Mouse (Mus musculus) left cerebral cortex, postnatal 4 days (tissue): ENCODE measurements at regions not wholly inside any gene's neighbourhood (a gene's known extent, or its start where the extent isn't known, plus 50 kb on each side); places are given as distances from the start of the nearest gene placed in this dataset.
"Not testable (repeated sequence)": the region's sequence is repeated elsewhere in the genome, so short reads cannot be mapped to it uniquely, and the experiment has no call there.

Source experiments
- DNase-seq: peaks from one replicate; pipeline ENCODE4 v3.0.0-alpha.2; 2022
- intact Hi-C: fragments of 180-260 bp; cut with DNase I; formaldehyde crosslinking; loops from one replicate; pipeline ENCODE4 v1.15.1; 2025

DNA sequence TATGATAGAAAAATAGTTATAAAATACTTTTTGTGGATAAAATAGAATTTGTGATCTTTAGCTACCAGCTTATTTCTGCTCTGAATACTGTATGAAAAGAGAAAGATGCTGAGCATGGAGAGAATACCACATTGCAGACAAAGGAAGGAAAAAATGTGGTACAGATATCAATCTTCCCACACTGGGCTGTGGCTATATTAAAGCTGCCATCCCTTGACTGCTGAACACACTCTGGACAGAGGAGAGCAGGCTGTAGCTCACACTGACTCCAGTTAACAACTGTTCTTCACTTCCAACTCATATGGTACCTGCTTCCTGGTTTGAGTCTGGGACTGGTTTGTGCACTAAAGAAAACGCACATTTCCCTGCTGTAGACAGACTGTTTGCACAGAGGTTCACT is 76.7 kb upstream of the Try4 start:
- intact Hi-C loops, result no loop called here
- DNase-seq, result no peak

DNA sequence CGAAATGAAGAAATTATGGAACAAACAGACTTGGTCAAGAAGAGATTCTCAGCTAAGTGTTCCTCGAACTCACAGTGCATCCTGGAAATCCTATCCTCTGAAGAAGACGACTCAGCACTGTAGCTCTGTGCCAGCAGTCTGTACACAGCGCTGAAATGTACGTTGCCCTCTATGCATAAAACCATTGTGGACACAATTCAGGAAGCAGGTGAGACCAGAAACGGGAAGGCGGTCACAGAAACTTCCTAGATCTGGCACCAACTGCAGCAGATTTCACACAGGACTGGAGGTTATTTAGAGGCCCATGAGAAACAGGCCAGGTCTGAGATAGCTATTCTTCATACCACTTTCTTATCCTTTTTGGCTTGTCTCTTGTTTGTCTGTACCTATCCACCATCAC is 83.7 kb upstream of the Try4 start:
- no peak for DNase-seq
- intact Hi-C loops, result no loop called here

DNA sequence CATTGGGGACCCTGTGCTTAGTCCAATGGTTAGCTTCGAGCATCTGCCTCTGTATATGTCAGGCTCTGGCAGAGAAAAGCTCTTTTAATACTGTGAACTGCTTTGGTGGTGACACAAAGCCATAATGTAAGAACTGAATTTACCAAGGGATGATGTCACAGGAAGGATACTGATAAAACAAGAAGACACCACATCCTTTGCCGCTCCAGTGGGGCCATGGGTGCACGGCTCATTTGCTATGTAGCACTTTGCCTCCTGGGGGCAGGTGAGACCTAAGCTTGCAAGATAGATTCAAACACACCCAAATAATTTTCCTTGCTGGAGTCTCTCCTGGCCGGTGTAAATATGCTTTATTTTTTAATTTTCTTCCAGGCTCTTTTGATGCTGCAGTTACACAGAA is 86.2 kb upstream of the Try4 start:
- no peak for DNase-seq
- intact Hi-C loops, result no loop called here

DNA sequence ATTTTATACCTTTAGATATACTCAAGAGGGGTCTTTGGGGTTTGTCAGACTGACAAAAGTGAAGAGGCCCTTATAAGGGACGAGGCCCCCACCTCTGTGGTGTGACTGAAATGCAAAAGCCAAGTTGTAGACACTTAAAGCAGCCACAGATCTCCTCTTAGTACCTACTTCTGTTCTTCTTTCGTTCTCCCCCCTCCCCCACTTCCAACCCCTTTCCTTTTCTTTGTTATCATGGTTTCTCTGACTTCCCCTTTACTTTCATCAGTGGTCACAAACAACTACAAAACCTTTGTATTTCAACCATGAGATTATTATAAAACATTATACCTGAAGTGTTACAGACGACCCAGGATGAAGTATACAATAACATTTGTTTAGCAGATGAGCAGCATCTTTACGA is 96.2 kb upstream of the Try4 start:
- intact Hi-C loops, result no loop called here
- DNase-seq, result no peak

DNA sequence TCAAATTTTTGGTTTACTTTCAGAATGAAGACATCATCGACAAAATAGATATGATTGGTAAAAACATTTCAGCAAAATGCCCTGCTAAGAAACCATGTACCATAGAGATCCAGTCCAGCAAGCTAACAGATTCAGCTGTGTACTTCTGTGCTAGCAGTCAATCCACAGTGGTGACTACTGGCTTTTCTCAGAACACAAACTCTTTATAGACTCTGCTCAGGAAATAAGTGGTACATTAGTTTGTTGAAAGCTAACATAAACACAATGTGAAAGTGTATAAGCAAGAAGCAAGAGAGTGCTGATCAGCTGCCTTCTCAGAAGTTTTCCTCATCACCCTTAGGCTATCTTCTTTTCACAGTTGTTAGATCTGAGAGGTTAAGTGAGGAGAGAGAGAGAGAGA is 99.2 kb upstream of the Try4 start:
- intact Hi-C loops, result no loop called here
- DNase-seq, result no peak

DNA sequence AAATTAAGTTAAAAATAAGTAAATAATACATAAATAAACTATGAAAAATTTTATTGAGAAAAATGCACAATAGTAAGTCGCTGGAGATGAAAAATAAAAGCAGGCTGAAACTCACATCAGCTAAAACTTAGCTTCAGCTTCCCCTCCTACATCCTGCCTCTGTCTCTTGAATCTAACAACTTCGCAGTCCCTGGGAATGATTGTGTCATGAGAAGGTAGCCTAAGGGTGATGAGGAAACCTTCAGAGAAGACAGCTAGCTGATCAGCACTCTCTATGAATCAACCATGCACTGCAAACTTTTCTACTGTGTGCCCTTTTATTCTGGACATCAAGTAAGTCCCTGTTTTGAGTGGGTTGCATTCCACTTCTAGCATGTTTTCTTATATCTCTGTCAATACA is 99.8 kb upstream of the Try4 start:
- no peak for DNase-seq
- intact Hi-C loops, result no loop called here

DNA sequence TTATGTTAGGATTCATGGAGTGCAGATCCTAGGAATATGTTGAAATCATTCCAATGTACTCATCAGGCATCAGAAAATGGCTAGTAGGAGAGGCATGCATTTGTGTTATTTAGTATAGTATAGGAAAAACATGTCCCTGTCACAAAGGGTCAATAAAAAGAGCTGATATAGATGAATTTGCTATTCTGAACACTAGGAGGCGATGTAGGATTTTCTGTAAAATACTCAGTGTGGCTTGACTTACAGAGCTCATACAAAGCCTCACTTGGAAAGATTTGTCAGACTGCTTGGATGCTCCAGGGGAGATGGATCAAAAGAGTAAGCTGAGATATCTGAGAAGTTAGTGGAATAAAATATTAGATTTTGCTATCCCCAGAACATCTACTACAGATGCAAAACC is 107.6 kb upstream of the Try4 start:
- DNase-seq, result no peak
- intact Hi-C loops, result no loop called here

DNA sequence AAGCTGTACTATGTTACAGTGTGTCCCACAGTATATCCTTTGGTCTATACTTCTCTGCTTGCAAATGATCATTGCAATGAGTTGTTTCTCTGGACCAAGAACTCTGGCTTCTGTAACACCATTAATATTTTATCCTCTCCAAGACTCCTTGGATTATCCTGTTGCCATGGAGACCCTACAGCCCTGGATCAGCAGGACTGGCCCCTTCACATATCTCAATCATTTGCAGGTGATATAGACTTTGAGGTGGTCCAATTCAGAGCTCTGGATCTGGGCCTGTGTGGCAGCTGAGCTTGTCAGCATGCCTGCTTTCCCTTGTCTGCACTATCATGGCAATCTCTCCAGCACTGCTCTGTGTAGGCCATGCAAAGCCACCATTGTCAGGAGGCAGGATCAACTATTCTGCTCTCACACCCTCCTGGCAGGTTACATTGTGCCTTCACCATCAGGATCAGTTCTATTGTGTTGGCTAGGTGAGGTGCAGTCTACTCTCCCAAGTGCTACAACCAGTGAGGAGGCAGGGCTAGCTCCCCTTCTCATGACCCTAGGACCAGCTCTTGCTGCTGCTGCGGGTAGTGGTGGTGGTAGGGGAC is 110.2 kb upstream of the Try4 start:
- no peak for DNase-seq
- intact Hi-C loops, result no loop called here

DNA sequence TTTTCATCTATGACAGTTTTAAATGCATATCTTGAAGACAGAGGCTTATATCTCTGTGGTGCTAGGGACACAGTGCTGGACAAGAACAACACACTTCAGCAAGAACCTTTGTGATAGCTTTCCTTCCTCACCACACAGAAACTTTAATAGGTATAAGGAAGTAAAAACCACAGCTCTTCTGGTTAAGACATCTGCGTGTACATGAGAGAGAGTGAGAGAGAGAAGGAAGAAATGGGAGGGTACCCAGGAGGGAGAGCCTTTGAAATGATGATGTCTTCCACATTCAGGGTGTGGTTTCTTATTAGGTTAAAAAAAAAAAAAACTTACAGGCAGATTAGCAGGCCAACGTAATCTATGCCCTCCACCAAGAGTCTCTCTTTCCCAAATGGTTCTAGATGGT is 113.2 kb upstream of the Try4 start:
- no peak for DNase-seq
- intact Hi-C loops, result no loop called here

DNA sequence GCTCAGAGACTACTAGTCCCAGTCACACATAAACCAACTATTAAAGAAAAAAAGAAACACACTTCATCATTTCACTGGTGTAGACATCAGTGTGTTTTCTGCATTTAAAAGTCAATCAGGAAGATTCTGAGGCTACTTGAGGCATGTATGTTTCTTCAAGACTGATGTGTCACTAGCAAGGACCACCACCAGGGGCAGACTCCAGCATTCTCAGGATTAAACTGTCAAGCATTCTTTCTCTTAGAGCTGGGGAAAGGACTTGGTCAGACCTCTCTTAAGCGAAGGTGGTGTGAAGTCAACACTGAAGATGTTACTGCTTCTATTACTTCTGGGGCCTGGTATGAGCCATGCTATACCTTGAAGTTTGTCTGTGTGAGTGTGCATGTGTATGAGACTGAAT is 114.1 kb upstream of the Try4 start:
- intact Hi-C loops, result no loop called here
- no peak for DNase-seq

DNA sequence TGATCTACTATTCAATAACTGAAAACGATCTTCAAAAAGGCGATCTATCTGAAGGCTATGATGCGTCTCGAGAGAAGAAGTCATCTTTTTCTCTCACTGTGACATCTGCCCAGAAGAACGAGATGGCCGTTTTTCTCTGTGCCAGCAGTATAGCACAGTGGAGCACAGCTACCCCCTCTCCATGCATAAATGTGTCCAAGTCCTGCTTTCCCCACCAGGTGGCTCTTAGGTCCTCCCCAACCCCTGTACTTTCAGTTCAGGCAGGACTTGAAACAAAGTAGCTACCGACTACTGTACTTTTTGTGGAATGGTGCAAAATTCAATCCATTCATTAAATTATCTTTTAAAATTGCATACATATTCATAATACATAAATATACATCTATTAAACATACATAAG is 123.2 kb upstream of the Try4 start:
- no peak for DNase-seq
- intact Hi-C loops, result no loop called here

DNA sequence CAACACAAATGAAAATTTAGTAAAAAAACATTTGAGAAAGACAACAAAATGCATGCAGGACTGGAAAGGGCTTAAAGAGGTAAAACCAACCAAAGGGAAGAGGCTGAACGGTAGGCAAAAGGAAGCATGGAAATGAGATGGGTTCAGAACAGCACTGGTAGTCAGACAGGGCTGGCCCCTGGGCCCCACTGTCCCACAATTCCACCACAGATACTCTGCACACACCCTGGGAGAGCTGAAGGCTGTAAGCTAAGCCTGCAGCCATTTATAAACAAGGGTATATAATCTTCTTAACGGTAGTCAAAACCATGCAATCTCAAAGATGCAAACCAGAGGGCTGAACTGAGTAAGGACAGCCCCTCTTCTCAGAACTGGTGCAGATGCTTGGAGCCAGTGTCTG is 124.0 kb upstream of the Try4 start:
- DNase-seq, result no peak
- intact Hi-C loops, result no loop called here

DNA sequence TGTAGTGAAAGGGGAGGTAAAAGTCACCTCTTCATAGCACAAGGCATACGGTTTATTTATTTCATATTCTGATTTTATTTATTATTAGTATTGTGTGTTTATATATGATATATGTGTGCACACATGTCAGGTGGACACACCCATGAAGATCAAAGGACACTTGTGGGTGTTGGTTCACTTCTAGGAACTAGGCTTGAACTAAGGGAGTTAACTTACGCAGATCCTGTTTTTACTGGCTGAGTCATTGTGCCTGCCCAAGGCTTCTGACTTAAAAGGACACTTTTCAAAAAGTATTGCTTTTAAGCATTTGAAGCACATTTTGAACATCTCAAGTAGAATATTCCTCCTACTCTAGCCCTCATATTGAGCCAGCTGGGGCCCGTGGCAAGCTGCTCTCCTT is 124.9 kb upstream of the Try4 start:
- DNase-seq, result no peak
- intact Hi-C loops, result no loop called here

DNA sequence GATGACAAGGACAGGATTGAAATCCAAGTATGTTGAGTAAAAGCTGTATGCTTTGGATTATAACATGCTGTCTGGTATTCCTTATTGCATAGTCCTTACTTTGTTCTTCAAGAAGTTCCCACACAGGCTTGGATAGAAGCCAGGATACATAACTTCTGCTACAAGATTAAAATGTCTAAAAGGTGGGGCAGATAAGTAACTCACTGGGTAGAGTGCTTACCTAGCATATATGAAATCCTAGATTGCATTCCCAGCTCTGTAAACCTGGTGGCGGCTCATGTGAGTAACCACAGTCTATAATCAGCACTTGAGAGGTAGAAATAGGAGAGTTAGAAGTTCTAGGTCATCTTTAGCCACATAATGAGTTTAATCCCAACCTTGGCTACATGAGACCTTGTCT is 126.0 kb upstream of the Try4 start:
- intact Hi-C loops, result no loop called here
- no peak for DNase-seq

DNA sequence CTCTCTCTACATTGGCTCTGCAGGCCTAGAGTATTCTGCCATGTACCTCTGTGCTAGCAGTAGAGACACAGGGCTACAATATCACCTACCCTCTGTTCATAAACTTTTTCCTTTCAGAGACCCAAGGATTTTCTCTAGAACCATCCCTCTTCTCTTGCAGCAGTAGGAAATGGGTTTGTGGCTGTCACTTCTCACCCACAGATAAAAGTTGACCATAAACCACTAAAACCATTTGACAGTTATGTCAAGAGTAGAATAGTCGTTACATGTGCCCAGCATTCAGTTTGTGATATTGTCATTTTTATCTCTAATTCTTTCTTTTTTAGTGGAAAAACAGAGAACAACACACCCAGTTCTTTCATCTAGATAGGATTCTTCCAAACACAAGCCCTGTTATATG is 128.2 kb upstream of the 2210010C04Rik start:
- DNase-seq, result no peak
- intact Hi-C loops, result no loop called here

DNA sequence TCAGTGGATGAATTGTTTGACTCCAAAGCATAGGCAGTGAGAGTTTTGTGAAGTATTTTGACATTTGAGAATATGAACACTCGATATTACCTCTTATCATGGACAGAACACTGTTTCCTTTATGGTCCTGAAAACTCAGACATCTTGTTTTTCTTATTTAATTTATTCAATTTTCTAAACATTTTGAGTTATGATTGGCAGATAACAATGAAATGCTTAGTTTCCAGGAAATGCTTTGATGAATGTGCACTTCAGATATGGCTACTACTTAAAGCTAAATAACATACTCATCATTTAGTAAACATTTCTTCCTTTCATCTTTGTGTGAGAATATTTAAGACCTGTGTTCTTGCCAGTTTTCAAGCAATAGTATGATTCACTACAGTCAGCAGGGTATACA is 126.4 kb upstream of the 2210010C04Rik start:
- DNase-seq, result no peak
- intact Hi-C loops, result no loop called here

DNA sequence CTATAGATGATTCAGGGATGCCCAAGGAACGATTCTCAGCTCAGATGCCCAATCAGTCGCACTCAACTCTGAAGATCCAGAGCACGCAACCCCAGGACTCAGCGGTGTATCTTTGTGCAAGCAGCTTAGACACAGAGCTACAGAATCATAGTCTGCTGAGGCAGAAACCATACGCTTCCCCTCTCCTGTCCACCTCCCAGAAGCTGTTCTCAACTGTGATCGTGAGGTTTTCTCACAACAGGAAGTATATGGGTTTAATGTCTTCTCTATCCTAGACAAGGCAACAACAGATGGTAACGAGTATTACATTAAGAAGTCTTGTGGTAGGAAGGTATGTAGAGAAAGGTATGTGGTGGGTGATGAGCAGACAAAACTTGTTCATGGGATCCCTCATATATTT is 116.8 kb upstream of the 2210010C04Rik start:
- no peak for DNase-seq
- intact Hi-C loops, result no loop called here

DNA sequence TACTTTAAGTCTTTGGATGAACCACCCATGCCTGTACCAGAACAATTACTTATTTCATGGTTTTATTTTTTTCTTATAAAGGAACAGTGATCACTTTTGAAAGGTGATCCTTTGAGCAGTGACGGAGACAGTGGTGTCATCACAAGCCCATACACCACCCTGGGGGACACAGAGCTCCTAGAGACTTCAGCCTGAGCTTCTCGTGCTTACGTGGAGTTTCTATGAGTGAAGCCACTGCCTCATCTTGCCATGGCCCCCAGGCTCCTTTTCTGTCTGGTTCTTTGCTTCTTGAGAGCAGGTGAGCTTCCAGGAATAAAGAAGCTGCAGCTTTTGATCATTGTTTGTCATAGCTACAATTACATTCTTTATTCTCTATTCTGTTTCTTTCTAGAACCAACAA is 116.2 kb upstream of the 2210010C04Rik start:
- intact Hi-C loops, result no loop called here
- no peak for DNase-seq

DNA sequence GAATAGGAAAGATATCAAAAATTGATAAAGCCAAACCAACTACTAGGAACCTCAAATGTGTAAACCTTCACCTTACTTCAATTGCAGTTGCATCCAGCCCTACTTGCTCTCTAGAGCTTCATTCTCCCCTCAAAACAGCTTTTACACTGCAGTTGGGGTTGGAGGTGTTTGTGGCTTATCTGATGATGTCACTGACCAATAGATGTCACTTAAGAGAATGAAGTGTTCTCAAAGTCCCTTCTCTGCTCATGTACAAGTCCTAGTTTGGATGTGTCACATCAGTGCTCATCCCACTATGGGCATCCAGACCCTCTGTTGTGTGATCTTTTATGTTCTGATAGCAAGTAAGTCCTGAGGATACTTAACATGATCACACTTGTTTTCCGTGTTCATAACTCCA is 105.6 kb upstream of the 2210010C04Rik start:
- intact Hi-C loops, result no loop called here
- no peak for DNase-seq

DNA sequence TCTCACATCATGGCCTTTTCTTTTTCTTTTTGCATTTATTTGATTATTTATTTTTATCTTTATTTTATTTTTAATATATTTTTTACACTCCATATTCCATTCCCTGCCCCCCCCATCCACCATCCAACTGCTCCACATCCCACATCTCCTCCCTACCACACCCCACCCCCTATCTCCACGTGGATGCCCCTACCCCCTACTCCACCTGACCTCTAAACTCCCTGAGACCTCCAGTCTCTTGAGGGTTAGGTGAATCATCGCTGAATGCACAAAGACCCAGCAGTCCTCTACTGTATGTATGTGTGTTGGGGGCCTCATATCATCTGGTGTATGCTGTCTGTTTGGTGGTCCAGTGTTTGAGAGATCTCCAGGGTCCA is 102.1 kb upstream of the 2210010C04Rik start:
- DNase-seq, intact Hi-C loops: not testable (repeated sequence)

DNA sequence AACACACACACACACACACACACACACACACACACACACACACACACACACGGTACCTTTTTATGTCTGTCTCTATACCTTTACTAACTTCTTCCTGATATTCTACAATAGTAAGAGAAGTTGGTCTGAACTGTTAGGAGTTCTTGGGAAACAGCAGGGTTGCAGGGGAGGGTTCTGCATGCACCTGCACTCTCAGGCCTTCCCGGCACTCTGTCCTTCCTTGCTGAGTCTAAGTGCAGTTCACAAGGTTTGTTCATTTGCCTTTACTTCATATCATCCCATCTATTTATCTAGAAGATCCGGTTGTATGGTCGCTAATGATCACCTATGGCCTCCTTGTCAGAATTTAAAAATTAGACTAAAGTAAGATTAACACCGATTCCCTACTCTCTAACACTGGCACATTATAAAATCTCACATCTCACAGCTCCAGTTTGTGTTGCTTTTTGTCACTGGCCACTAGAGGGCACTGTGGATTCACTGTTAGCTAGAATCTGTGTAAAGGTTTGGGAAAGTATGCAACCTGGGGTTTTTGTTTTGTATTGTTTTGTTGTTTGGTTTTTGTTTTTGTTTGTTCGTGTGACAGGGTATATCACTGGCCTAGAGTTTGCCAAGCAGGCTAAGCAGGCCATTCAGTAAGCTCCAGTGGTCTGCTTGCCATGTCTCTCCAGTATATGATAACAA is 101.5 kb upstream of the 2210010C04Rik start:
- intact Hi-C loops, result no loop called here

DNA sequence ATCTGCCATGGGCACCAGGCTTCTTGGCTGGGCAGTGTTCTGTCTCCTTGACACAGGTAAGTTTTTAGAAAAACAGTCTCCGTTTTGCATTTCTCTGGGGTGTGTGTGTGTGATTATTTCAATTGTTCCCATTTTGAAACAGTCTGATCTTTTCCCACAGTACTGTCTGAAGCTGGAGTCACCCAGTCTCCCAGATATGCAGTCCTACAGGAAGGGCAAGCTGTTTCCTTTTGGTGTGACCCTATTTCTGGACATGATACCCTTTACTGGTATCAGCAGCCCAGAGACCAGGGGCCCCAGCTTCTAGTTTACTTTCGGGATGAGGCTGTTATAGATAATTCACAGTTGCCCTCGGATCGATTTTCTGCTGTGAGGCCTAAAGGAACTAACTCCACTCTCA is 99.9 kb upstream of the 2210010C04Rik start:
- no peak for DNase-seq
- intact Hi-C loops, result no loop called here

More for the DNA sequence above, 101.5 kb upstream of the 2210010C04Rik start:
- DNase-seq, result peak; percentile 48

DNA sequence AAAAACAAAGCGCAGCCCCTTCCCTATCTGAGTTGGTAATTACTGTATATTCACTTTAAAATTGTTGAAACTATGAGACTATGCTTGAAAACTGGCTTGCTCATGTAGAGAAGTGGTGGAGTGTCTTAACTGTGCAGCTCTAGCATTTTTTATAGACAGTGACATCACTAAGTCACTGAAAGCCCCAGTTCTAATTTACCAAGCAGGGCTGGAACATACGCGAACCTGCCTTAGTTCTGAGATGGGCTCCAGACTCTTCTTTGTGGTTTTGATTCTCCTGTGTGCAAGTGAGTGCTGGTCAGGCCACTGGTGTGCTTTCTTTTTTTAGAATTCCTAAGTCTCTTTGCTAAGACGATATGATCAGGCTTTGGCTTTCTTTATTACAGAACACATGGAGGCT is 94.6 kb upstream of the 2210010C04Rik start:
- DNase-seq, result no peak
- intact Hi-C loops, result no loop called here
